Mouse (Mus musculus): ENCODE results near the gene Ccdc169. TPM values are rescaled to one million over a fixed set of nuclear protein-coding genes. Genes with fewer than 3 reads are reported as not detected.

Ccdc169 gene
- polyA plus RNA-seq, 2 experiments: 0.11 to 0.25 TPM

DNA sequence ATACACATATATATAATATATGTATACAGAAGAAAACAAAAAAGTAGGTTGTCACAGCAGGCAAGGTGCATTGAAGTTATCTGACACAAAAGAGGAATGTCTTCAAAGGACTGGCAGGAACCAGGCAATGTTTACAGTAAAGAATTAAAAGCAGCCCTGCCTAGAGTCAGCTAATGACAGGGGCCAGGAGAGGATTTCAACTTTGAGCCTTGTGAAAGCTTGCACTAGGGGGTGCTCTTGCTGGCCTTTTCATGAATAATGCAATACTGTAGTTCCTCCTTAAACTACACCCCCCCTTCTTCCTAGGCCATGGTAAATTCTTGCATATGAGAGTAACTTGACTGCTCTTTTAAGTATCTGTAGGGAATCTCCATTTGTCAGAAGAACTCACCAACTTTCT is 36.0 kb upstream of the Ccdc169 start:
- Histone ChIP-seq H3K9ac (ENCODE audit: low read depth, low read length, severe bottlenecking) (no peak overlapping the region), H3K36me3 (ENCODE audit: control insufficient read depth, insufficient read depth, low read length) (no peaks in the 10 kb centered on the region), H3K4me3 (replicated peaks; ENCODE audit: low read length) (no peak overlapping the region), H3K27ac (replicated peaks; ENCODE audit: low read depth, low read length) (no peak overlapping the region), H3K27me3 (ENCODE audit: control insufficient read depth, insufficient read depth, low read length) (no peaks in the 10 kb centered on the region), H3K9me3 (ENCODE audit: control insufficient read depth, low read length) (no peaks in the 10 kb centered on the region), H3K4me2 (replicated peaks; ENCODE audit: low read depth, low read length, severe bottlenecking) (no peak overlapping the region), H3K4me1 (ENCODE audit: control insufficient read depth, insufficient read depth, low read length) (no peaks in the 10 kb centered on the region; the same call in 1 of the 2 replicates)
- TF ChIP-seq POLR2A (IDR thresholded peaks at IDR 0.05; ENCODE audit: borderline replicate concordance, extremely low read depth, insufficient read depth, insufficient read length): no peak
- DNase-seq (ENCODE audit: low spot score) (no peak), ATAC-seq (ENCODE audit: low FRiP score, low read depth) (no peak)

DNA sequence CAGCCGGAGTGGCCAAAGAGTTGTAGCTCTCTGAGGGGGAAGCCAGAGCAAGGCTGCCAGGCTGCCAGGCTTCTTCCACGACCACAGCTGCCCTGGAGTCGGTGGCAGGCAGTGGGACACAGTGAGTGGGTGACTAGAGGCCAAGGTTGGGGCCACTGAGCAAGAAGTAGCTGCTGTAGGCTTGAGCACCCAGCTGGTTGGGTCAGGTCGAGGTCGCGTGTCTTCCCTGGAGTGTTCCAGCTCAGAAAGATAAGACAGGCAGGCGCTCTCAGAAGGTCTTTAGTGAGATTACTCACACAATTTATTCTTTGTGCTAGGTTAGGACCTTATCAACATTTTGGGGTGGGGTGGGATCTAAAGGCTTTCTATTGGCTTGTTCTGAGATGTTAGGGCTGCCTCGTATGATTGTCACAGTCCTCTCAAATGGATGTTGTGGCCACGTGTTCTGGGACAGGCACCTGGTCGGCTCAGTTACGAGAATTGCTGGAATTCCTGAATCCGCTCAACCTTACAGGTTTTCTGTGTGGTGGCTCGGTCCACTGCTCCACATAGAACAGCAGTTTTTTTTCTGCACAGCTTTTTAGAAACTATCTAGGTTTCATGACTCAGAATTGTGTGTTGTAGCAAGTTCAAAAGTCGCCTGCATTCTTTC is 31.6 kb upstream of the Ccdc169 start:
- no peak overlapping the region for H3K4me2 ChIP-seq (replicated peaks; ENCODE audit: low read depth, low read length, severe bottlenecking)
- ATAC-seq (ENCODE audit: low FRiP score, low read depth) (no peak), DNase-seq (ENCODE audit: low spot score) (no peak)
- no peak overlapping the region for H3K9ac ChIP-seq (ENCODE audit: low read depth, low read length, severe bottlenecking)
- no peaks in the 10 kb centered on the region; the same call in 1 of the 2 replicates for H3K4me1 ChIP-seq (ENCODE audit: control insufficient read depth, insufficient read depth, low read length)
- H3K4me3 ChIP-seq (replicated peaks; ENCODE audit: low read length): no peak overlapping the region
- H3K9me3 ChIP-seq (ENCODE audit: control insufficient read depth, low read length): no peaks in the 10 kb centered on the region
- H3K27ac ChIP-seq (replicated peaks; ENCODE audit: low read depth, low read length): no peak overlapping the region
- no peaks in the 10 kb centered on the region for H3K27me3 ChIP-seq (ENCODE audit: control insufficient read depth, insufficient read depth, low read length)
- TF ChIP-seq POLR2A (IDR thresholded peaks at IDR 0.05; ENCODE audit: borderline replicate concordance, extremely low read depth, insufficient read depth, insufficient read length): no peak
- WGBS: 66% methylated on average over 14 of the region's 14 CpGs
- no peaks in the 10 kb centered on the region for H3K36me3 ChIP-seq (ENCODE audit: control insufficient read depth, insufficient read depth, low read length)

DNA sequence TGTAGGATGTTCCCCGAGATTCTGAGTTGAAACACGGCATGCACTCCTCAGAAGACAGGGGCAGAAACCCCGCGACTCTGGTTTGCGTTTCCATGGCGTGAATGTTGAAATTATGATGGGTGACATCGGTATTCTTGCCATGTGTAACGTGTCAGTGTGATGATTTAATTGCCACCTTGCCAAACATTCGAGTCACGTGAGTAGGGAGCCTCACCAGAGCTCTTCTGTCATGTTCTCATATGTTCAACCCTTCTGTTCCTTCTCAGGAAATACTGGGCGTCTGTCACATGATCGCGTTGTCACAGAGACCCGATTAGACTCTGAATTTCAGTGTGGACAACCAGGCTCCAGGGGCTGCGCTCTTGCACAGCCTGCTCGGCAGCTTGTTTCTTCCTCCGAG is 31.1 kb upstream of the Ccdc169 start:
- no peaks in the 10 kb centered on the region for H3K36me3 ChIP-seq (ENCODE audit: control insufficient read depth, insufficient read depth, low read length)
- no peaks in the 10 kb centered on the region for H3K27me3 ChIP-seq (ENCODE audit: control insufficient read depth, insufficient read depth, low read length)
- no peak overlapping the region for H3K27ac ChIP-seq (replicated peaks; ENCODE audit: low read depth, low read length)
- 82% methylated on average over 17 of the region's 17 CpGs for WGBS
- TF ChIP-seq POLR2A (IDR thresholded peaks at IDR 0.05; ENCODE audit: borderline replicate concordance, extremely low read depth, insufficient read depth, insufficient read length): no peak
- ATAC-seq (ENCODE audit: low FRiP score, low read depth): no peak
- DNase-seq (ENCODE audit: low spot score): no peak
- H3K4me1 ChIP-seq (ENCODE audit: control insufficient read depth, insufficient read depth, low read length): no peaks in the 10 kb centered on the region; the same call in 1 of the 2 replicates
- H3K4me3 ChIP-seq (replicated peaks; ENCODE audit: low read length): no peak overlapping the region
- H3K4me2 ChIP-seq (replicated peaks; ENCODE audit: low read depth, low read length, severe bottlenecking): no peak overlapping the region
- H3K9ac ChIP-seq (ENCODE audit: low read depth, low read length, severe bottlenecking): no peak overlapping the region
- no peaks in the 10 kb centered on the region for H3K9me3 ChIP-seq (ENCODE audit: control insufficient read depth, low read length)

DNA sequence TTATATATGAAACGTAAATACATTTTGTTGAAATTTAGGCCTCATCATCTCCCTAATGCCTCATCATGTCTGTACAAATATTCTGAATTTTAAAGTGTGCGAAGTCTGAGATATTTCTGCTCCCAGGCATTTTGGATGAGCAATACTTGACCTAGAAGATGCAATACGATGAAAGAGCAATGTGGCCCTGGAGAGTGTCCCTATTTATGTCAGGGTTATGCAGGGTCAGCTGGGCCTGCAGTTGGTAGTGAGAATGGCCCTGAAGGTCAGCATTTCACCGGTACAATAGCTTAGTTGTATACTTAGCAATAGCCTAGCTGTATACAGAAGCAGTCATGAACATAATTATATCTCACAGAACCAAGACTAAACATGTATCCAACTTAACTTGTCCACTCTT is 28.0 kb upstream of the Ccdc169 start:
- Histone ChIP-seq H3K4me2 (replicated peaks; ENCODE audit: low read depth, low read length, severe bottlenecking) (no peak overlapping the region), H3K4me1 (ENCODE audit: control insufficient read depth, insufficient read depth, low read length) (peaks cover 8% of the 10 kb centered on the region; the same call in 1 of the 2 replicates), H3K27me3 (ENCODE audit: control insufficient read depth, insufficient read depth, low read length) (no peaks in the 10 kb centered on the region), H3K9me3 (ENCODE audit: control insufficient read depth, low read length) (no peaks in the 10 kb centered on the region), H3K9ac (ENCODE audit: low read depth, low read length, severe bottlenecking) (no peak overlapping the region), H3K4me3 (replicated peaks; ENCODE audit: low read length) (no peak overlapping the region), H3K27ac (replicated peaks; ENCODE audit: low read depth, low read length) (no peak overlapping the region), H3K36me3 (ENCODE audit: control insufficient read depth, insufficient read depth, low read length) (no peaks in the 10 kb centered on the region)
- no peak for TF ChIP-seq POLR2A (IDR thresholded peaks at IDR 0.05; ENCODE audit: borderline replicate concordance, extremely low read depth, insufficient read depth, insufficient read length)
- DNase-seq (ENCODE audit: low spot score) (no peak), ATAC-seq (ENCODE audit: low FRiP score, low read depth) (no peak)
- WGBS: 81% methylated on average over 4 of the region's 4 CpGs

DNA sequence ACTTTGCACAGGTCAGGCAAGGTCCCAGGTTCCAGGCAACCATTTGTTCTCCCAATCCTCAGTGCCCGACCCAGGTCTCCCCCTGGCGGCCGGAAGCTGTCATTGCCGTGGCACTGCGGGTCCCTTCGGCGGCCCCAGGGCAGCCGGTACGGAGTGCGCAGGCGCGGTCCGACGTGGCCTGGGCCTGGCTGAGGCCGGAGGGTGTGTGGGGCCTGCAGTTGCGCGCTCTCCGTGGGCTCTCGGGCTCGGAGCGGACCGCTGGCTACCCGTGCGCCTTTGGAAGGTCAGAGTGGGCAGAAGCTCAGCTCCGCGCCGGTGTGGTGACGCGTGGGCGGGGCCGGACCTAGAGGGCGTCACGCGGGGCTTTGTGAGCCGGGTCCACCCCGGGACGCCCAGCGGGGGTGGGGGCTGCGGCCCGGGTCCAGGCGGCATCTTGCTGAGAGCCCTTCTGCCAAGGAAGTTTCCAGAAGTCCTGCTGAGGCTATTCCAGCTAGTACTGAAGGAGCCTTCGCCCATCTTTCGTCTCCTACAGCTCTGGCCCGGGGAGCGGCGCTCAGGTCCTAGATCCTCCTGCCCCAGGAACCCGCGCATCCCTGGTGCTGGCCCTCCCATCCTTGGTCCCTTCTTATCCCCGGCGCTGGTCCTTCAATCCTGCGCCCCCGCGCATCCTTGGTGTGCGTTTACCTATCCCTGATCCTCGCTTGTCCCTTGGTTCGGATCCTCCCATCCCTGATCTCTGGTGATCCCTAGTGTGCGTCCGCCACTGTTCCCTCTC is 25.0 kb upstream of the Ccdc169 start, which contains the start of gene Spg20:
Gene Spg20, plus strand, starts transcription at position 174 of the 775 bp plus-strand sequence.
- Histone ChIP-seq H3K9ac (ENCODE audit: low read depth, low read length, severe bottlenecking) (peak within 1 kb of the TSS; percentile 99), H3K4me2 (replicated peaks; ENCODE audit: low read depth, low read length, severe bottlenecking) (peak within 1 kb of the TSS; percentile 38), H3K36me3 (ENCODE audit: control insufficient read depth, insufficient read depth, low read length) (peaks cover 2% of the 10 kb centered on the region), H3K27me3 (ENCODE audit: control insufficient read depth, insufficient read depth, low read length) (no peaks in the 10 kb centered on the region), H3K4me3 (replicated peaks; ENCODE audit: low read length) (peak within 1 kb of the TSS; percentile 76), H3K4me1 (ENCODE audit: control insufficient read depth, insufficient read depth, low read length) (peaks cover 16% of the 10 kb centered on the region), H3K27ac (replicated peaks; ENCODE audit: low read depth, low read length) (peak within 1 kb of the TSS; percentile 97), H3K9me3 (ENCODE audit: control insufficient read depth, low read length) (no peaks in the 10 kb centered on the region)
- peak; percentile 99 for TF ChIP-seq POLR2A (IDR thresholded peaks at IDR 0.05; ENCODE audit: borderline replicate concordance, extremely low read depth, insufficient read depth, insufficient read length)
- 2% methylated on average over 55 of the region's 58 CpGs for WGBS
- DNase-seq (ENCODE audit: low spot score) (peak; percentile 87), ATAC-seq (ENCODE audit: low FRiP score, low read depth) (peak; percentile 91)
